Mouse (Mus musculus) heart, embryonic 14.5 days (tissue): ENCODE measurements around the gene Ech1. TPM values are rescaled to one million over a fixed set of nuclear protein-coding genes. Genes with fewer than 3 reads are reported as not detected.
A peak's percentile ranks its signal among the peaks of the same experiment; 100 is the strongest.

Source experiments
- ATAC-seq: fragments of 200-750 bp; cut with Nextera tagmentation; 2 replicates; pipeline ENCODE4 v1.8.0; 2017; ENCODE audit warnings: low read depth, moderate TSS enrichment; ENCODE audit not compliant: insufficient number of reproducible peaks, insufficient read depth, low FRiP score
- H3K27ac ChIP-seq, 2 experiments: fragments of 200-500 bp in 1 of 2; fragments of 300-500 bp in 1 of 2; sonication (generic) in 1 of 2; replicated peaks in 1 of 2; 2 replicates each; pipeline ENCODE4 v1.5.1; 2012 to 2014; ENCODE audit warnings: low read depth in 2 of 2, low read length in 2 of 2, control low read depth in 1 of 2, mild to moderate bottlenecking in 1 of 2, mixed read lengths in 1 of 2; ENCODE audit not compliant: control insufficient read depth in 1 of 2, insufficient read depth in 1 of 2
- H3K27me3 ChIP-seq: fragments of 300-500 bp; sonication (generic); 2 replicates; pipeline ENCODE4 v1.6.1; 2014; ENCODE audit warnings: mild to moderate bottlenecking, low read length, control low read depth; ENCODE audit not compliant: control insufficient read depth, insufficient read depth
- H3K36me3 ChIP-seq: fragments of 300-500 bp; sonication (generic); 2 replicates; pipeline ENCODE4 v1.6.1; 2014; ENCODE audit warnings: mild to moderate bottlenecking, control low read depth, low read length, mixed read lengths; ENCODE audit not compliant: control insufficient read depth, insufficient read depth
- H3K4me1 ChIP-seq, 2 experiments: fragments of 200-500 bp in 1 of 2; fragments of 300-500 bp in 1 of 2; sonication (generic) in 1 of 2; 2 replicates each; pipeline ENCODE4 v1.6.1; 2012 to 2014; ENCODE audit warnings: low read length in 2 of 2, control low read depth in 1 of 2, mixed read lengths in 1 of 2; ENCODE audit not compliant: control insufficient read depth in 2 of 2, insufficient read depth in 2 of 2
- H3K4me2 ChIP-seq: fragments of 300-500 bp; sonication (generic); 2 replicates; pipeline ENCODE4 v1.6.1; 2014; ENCODE audit warnings: mild to moderate bottlenecking, low read length
- H3K4me3 ChIP-seq, 2 experiments: fragments of 200-500 bp in 1 of 2; fragments of 300-500 bp in 1 of 2; sonication (generic) in 1 of 2; 2 replicates each; pipeline ENCODE4 v1.5.1; 2012 to 2014; ENCODE audit warnings: low read length in 2 of 2, mild to moderate bottlenecking in 2 of 2, control low read depth in 1 of 2, low read depth in 1 of 2, moderate library complexity in 1 of 2; ENCODE audit not compliant: control insufficient read depth in 1 of 2, insufficient read depth in 1 of 2
- H3K9ac ChIP-seq: fragments of 300-500 bp; sonication (generic); 2 replicates; pipeline ENCODE4 v1.6.1; 2014; ENCODE audit warnings: mild to moderate bottlenecking, low read length
- H3K9me3 ChIP-seq: fragments of 300-500 bp; sonication (generic); 2 replicates; pipeline ENCODE4 v1.6.1; 2016; ENCODE audit warnings: low read length, control low read depth; ENCODE audit not compliant: control insufficient read depth
- WGBS: fragments of 180-500 bp; shearing (Covaris S2); extraction: QIAGEN DNeasy Blood & Tissue Kit; methylation state at CpG from one replicate; pipeline ENCODE4 v1.1.7; 2014; 5-methylcytosine and 5-hydroxymethylcytosine counted together
- polyA plus RNA-seq: library from polyadenylated mRNA; unstranded; fragments of >200 nt; fragmentation: Nextera tagmentation; extraction: Ambion mirVana; gene quantifications from 2 replicates; pipeline ENCODE4 v1.2.1, GENCODE M21; 2014

Ech1 gene
- polyA plus RNA-seq, 1 experiment from 2014 or later, result 252 TPM

- peaks cover 20 to 33% of the 10 kb centered on the region in 2 experiments for H3K4me1 ChIP-seq
- WGBS, result 81% methylated on average over 4 of the region's 4 CpGs
- H3K4me3 ChIP-seq, result no peak overlapping the region
- no peaks in the 10 kb centered on the region for H3K9me3 ChIP-seq
- peaks cover 1% of the 10 kb centered on the region for H3K36me3 ChIP-seq
- H3K27ac ChIP-seq, result no peak overlapping the region
- no peaks in the 10 kb centered on the region for H3K27me3 ChIP-seq
- no peak overlapping the region for H3K9ac ChIP-seq
- H3K4me2 ChIP-seq, result no peak overlapping the region
- no peak for ATAC-seq
These were observed 18.1 kb upstream of the Ech1 start for GRCm38 (mm10) chr7:28806869-28807268.

- H3K27me3 ChIP-seq, result no peaks in the 10 kb centered on the region
- peak overlapping the region; percentile 93 for H3K9ac ChIP-seq
- no peak for ATAC-seq
- 40% methylated on average over 7 of the region's 8 CpGs for WGBS
- peak overlapping the region; percentile 100 for H3K27ac ChIP-seq
- H3K4me3 ChIP-seq, result peak overlapping the region; percentile 68 to 71
- no peaks in the 10 kb centered on the region for H3K9me3 ChIP-seq
- H3K36me3 ChIP-seq, result peaks cover 10% of the 10 kb centered on the region
- peak overlapping the region; percentile 97 for H3K4me2 ChIP-seq
- peaks cover 22 to 34% of the 10 kb centered on the region in 2 experiments for H3K4me1 ChIP-seq
These were observed 17.3 kb upstream of the Ech1 start for GRCm38 (mm10) chr7:28807641-28808220.

- peak; percentile 10 for ATAC-seq
- Histone ChIP-seq H3K4me3 (peak within 1 kb of the TSS; percentile 68 to 71), H3K27ac (peak within 1 kb of the TSS; percentile 100), H3K36me3 (peaks cover 17% of the 10 kb centered on the region), H3K9me3 (no peaks in the 10 kb centered on the region), H3K4me2 (peak within 1 kb of the TSS; percentile 97), H3K4me1 (peaks cover 21 to 34% of the 10 kb centered on the region in 2 experiments), H3K9ac (peak within 1 kb of the TSS; percentile 93), H3K27me3 (no peaks in the 10 kb centered on the region)
- 3% methylated on average over 27 of the region's 35 CpGs for WGBS
These were observed 16.6 kb upstream of the Ech1 start, which contains the start of gene Hnrnpl for GRCm38 (mm10) chr7:28808221-28808941. Hnrnpl (plus strand) TSS chr7:28808541.

- WGBS, result under 1% methylated on average over 29 of the region's 32 CpGs
- Histone ChIP-seq H3K9ac (peak overlapping the region; percentile 93), H3K4me1 (peaks cover 24 to 34% of the 10 kb centered on the region in 2 experiments), H3K4me2 (peak overlapping the region; percentile 97), H3K9me3 (no peaks in the 10 kb centered on the region), H3K27me3 (no peaks in the 10 kb centered on the region), H3K36me3 (peaks cover 23% of the 10 kb centered on the region), H3K27ac (peak overlapping the region; percentile 100), H3K4me3 (peak overlapping the region; percentile 68 to 71)
- peak; percentile 75 for ATAC-seq
These were observed 16.0 kb upstream of the Ech1 start for GRCm38 (mm10) chr7:28808957-28809393.

- H3K36me3 ChIP-seq, result peaks cover 28% of the 10 kb centered on the region
- H3K4me3 ChIP-seq, result peak overlapping the region; percentile 68 to 71
- peaks cover 23 to 35% of the 10 kb centered on the region in 2 experiments for H3K4me1 ChIP-seq
- H3K9ac ChIP-seq, result peak overlapping the region; percentile 93
- no peaks in the 10 kb centered on the region for H3K9me3 ChIP-seq
- H3K27me3 ChIP-seq, result no peaks in the 10 kb centered on the region
- H3K4me2 ChIP-seq, result peak overlapping the region; percentile 97
- WGBS, result under 1% methylated on average over 35 of the region's 35 CpGs
- 0 out of 2 replicates have a peak, but pooled peaks have one; percentile 8 for ATAC-seq
- H3K27ac ChIP-seq, result peak overlapping the region; percentile 100
These were observed 15.5 kb upstream of the Ech1 start for GRCm38 (mm10) chr7:28809401-28810089.

- peak; percentile 89 for ATAC-seq
- Histone ChIP-seq H3K36me3 (peaks cover 37% of the 10 kb centered on the region), H3K9ac (peak overlapping the region; percentile 94), H3K9me3 (no peaks in the 10 kb centered on the region), H3K4me3 (peak overlapping the region; percentile 77 to 85), H3K4me1 (peaks cover 23 to 43% of the 10 kb centered on the region in 2 experiments), H3K27ac (peak overlapping the region; percentile 100), H3K4me2 (peak overlapping the region; percentile 97), H3K27me3 (no peaks in the 10 kb centered on the region)
- under 1% methylated on average over 70 of the region's 70 CpGs for WGBS
These were observed 14.6 kb upstream of the Ech1 start for GRCm38 (mm10) chr7:28810107-28811066.
